In the genomic region with DNA sequence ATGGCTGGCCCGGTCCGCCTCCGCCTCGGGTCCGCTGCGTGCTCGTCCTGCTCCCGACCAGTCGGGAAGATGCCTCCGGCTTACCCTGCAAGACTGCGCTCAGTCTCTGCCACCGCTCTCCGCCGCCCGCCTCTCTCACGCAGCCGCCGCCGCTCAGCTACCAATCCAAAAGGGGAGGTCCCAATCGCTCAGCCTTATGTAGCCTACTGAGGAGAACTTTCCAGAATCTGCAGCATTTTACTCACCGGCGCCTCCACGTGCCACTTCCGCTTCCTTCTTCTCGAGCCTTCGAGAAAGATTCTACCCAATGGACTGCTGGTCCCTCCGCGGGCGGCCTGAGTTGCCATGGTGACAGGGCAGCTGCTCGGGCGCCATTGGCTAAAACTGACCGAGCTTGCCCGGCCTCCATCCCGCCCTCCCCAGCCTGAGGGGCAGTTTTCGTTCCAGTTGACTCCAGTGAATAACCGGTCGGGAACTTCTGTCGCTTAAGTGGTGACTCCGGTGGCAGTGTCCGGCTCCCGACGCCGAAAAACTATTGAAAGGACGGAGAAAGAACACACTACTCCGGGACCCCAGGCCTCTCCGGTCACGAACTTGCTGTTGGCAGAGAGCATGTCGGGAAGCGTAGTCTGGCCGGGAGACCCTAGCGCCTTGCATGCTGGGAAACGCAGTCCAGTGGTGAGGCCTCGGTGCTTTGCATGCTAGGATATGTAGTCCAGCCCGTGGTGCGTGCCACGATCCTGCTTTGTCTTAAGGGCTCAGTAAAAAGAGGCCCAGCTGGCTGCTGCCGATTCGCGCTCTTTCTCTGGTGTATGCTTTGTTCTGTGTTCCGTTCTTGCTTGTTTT, we compare ENCODE assay signal across 8 mouse cellular contexts. TPM values are rescaled to one million over a fixed set of nuclear protein-coding genes. Genes with fewer than 3 reads are reported as not detected.
DNase-seq lines count a peak whose midpoint lies in the region; ATAC-seq lines count a peak whose summit lies in the region.

TSS of gene Hsph1 (minus strand) at position 302 of the 846 bp plus-strand sequence.

- peak within 1 kb of the TSS; percentile 58 for H3K9ac ChIP-seq in hindbrain, embryonic 15.5 days

- H3K27me3 ChIP-seq in hindbrain, embryonic 15.5 days, result no peaks in the 10 kb centered on the region

- ATAC-seq in hindbrain, embryonic 15.5 days (ENCODE audit: low FRiP score, low read depth), result peak; percentile 98

- H3K4me3 ChIP-seq in hindbrain, embryonic 15.5 days, result peak within 1 kb of the TSS; percentile 73

- peak within 1 kb of the TSS; percentile 76 for H3K4me2 ChIP-seq in hindbrain, embryonic 15.5 days

- peaks cover 21% of the 10 kb centered on the region for H3K4me1 ChIP-seq in hindbrain, embryonic 15.5 days (replicated peaks)

- H3K36me3 ChIP-seq in hindbrain, embryonic 15.5 days, result peaks cover 4% of the 10 kb centered on the region

- peak; percentile 99 for DNase-seq in T-cell, adult 2 months (ENCODE audit: low spot score)
- peak; percentile 100 for DNase-seq in cerebellum, postnatal 36 days
- peak; percentile 100 for DNase-seq in frontal cortex, postnatal 36 days (ENCODE audit: low spot score in 2 of 2)
- peak; percentile 99 for DNase-seq in left cerebral cortex, adult 11 months (ENCODE audit: low spot score)
- DNase-seq in lung, postnatal 4 days, result peak; percentile 97 to 99
- peak; percentile 92 for DNase-seq in retina, postnatal 7 days (ENCODE audit: low read depth, low spot score)
- peak; percentile 88 for DNase-seq in urinary bladder, adult 2 months (ENCODE audit: low spot score)

- H3K27ac ChIP-seq in hindbrain, embryonic 15.5 days (replicated peaks), result peak within 1 kb of the TSS; percentile 88

- WGBS in hindbrain, embryonic 15.5 days, result under 1% methylated on average over 60 of the region's 60 CpGs

- no peaks in the 10 kb centered on the region for H3K9me3 ChIP-seq in hindbrain, embryonic 15.5 days

RNA-seq across cellular contexts. Expression of gene Hsph1, which starts in this region (rescaled TPM):
- 97.4 and 97.6 TPM in 2 replicates for polyA plus RNA-seq in hindbrain, embryonic 15.5 days (2015; fragmentation: Nextera tagmentation; extraction: Ambion mirVana)
- polyA plus RNA-seq in urinary bladder, adult 2 months (2012; rRNA removed), result 42.5 and 48.5 TPM in 2 replicates

Comparison
In these comparisons a context has a peak if more than half of its experiments do, and no peak if none do; other contexts are left out.
1. Peak in every context shown above with its lines: DNase-seq, ATAC-seq, H3K4me3 ChIP-seq and H3K27ac ChIP-seq.